Mouse (Mus musculus) liver, postnatal 0 days (tissue): ENCODE measurements at regions not wholly inside any gene's neighbourhood (a gene's known extent, or its start where the extent isn't known, plus 50 kb on each side); places are given as distances from the start of the nearest gene placed in this dataset.

ENCODE experiments used
- CTCF ChIP-seq: sonication (generic); IDR thresholded peaks from 2 replicates; pipeline ENCODE4 v1.5.1; 2016; ENCODE audit warnings: antibody characterized with exemption, low read depth
- EP300 ChIP-seq: IDR thresholded peaks from 2 replicates; pipeline ENCODE4 v1.6.1; 2016; ENCODE audit warnings: antibody characterized with exemption, low read depth, mild to moderate bottlenecking

GRCm38 (mm10) chr4:47645093-47645492 lies 170.6 kb downstream of the Sec61b start:
- no peak for TF ChIP-seq CTCF
- no peak for TF ChIP-seq EP300
